Mouse (Mus musculus) embryonic fibroblast, embryonic 13.5 days (primary cell): Measurements from ENCODE around the gene Ahsa2. TPM values are rescaled to one million over a fixed set of nuclear protein-coding genes. Genes with fewer than 3 reads are reported as not detected.
"Not testable (repeated sequence)": the region's sequence is repeated elsewhere in the genome, so short reads cannot be mapped to it uniquely, and the experiment has no call there.

Source experiments
- H3K27ac ChIP-seq: 2 replicates; pipeline ENCODE4 v1.5.1; 2012; ENCODE audit warnings: low read length, control low read depth, inconsistent platforms; ENCODE audit not compliant: insufficient read depth
- H3K4me1 ChIP-seq: 2 replicates; pipeline ENCODE4 v1.6.1; 2011; ENCODE audit warnings: low read length; ENCODE audit not compliant: control insufficient read depth, insufficient read depth
- H3K4me3 ChIP-seq: 2 replicates; pipeline ENCODE4 v1.5.1; 2011; ENCODE audit warnings: mild to moderate bottlenecking, control low read depth, low read length; ENCODE audit not compliant: insufficient read depth
- CTCF ChIP-seq: IDR thresholded peaks from 2 replicates; pipeline ENCODE4 v1.5.1; 2011; ENCODE audit warnings: mild to moderate bottlenecking, control low read depth, low read length, moderate library complexity, borderline replicate concordance; ENCODE audit not compliant: insufficient read depth
- POLR2A ChIP-seq: IDR thresholded peaks from 2 replicates; pipeline ENCODE4 v1.6.1; 2011; ENCODE audit warnings: low read depth, mild to moderate bottlenecking, control low read depth, low read length, moderate library complexity
- polyA plus RNA-seq: library from polyadenylated mRNA; stranded (reverse); fragments of >200 nt; gene quantifications from 2 replicates; pipeline ENCODE4 v1.2.4, GENCODE M21; 2011; ENCODE audit warnings: low read depth; ENCODE audit not compliant: missing spikeins, insufficient read length

Gene Ahsa2
- polyA plus RNA-seq, 1 experiment = 54.2 TPM

DNA sequence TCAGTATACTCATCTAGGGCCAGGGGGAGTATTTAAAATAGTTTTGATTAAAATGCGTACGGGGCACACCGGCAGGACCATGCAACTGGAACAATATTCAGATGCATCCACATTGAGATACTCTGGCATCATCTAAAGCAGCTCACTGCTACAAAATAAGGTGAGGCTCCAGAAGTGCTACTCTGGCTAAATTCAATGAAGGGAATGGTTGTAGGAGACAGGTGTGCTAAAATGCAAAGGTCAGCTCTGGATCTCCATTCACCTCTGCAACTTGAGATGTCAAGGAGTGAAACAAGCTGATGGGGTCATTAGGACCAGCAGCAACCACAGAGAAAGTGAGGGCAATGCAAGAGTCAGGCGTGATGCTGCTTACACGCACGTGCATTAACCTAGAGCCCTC, 2.6 kb downstream of the Ahsa2 start:
- Histone ChIP-seq H3K27ac (no peak overlapping the region), H3K4me3 (no peak overlapping the region), H3K4me1 (peaks cover 7% of the 10 kb centered on the region; the same call in 1 of the 2 replicates)
- TF ChIP-seq CTCF (no peak), POLR2A (no peak)

DNA sequence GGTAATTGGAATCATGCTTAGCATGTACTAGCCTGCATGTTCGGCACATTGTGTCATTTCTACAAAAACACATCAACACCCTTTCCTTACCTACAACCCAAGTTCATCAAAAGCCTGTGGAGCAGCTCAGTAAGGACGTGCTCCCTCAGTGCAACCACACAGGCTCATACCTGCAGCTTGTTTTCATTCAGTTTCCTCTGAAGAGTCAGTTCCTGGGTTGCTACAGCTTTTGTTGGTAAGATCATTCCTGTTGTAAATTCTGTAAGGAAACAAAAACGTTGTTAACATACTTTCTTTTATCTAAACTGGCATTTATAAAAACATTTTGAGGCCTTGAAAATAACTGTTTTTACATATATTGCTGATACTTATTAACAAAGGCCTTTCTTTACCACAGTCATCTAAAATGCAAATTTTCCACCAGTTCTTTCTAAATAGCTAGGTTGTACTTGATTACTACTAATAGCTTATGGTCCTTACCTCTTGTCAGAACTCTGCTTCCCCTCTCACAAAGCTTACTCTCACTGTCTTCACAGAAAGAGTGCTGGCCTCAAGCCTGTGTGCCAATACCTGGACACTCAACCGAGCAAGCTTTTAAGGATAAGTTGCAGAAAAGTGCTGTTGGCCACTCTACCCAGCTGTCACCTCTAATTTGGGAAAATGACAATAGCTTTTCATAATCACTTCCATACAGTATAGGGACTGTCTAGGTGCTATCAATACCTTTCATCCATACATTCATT, 5.6 kb downstream of the Ahsa2 start:
- Histone ChIP-seq H3K4me1 (peaks cover 7% of the 10 kb centered on the region; the same call in 1 of the 2 replicates), H3K4me3 (no peak overlapping the region), H3K27ac (no peak overlapping the region)
- TF ChIP-seq CTCF (no peak), POLR2A (no peak)

GRCm38 (mm10) chr11:23489955-23490354, 7.9 kb downstream of the Ahsa2 start:
- no peak overlapping the region for H3K4me3 ChIP-seq
- H3K27ac ChIP-seq = no peak overlapping the region
- TF ChIP-seq CTCF (no peak), POLR2A (no peak)
- no peaks in the 10 kb centered on the region for H3K4me1 ChIP-seq

GRCm38 (mm10) chr11:23465862-23466261, 32.0 kb downstream of the Ahsa2 start:
- H3K4me1 ChIP-seq, H3K27ac ChIP-seq, H3K4me3 ChIP-seq: not testable (repeated sequence)

Other genes starting within 250 kb of the Ahsa2 start
- gene Xpo1, start 242.0 kb downstream of the Ahsa2 start, polyA plus RNA-seq = 168 and 317 TPM in 2 replicates
- gene Usp34, start 191.1 kb downstream of the Ahsa2 start, polyA plus RNA-seq = 98.3 and 114 TPM in 2 replicates
- gene 1700093K21Rik, start 23.1 kb upstream of the Ahsa2 start, polyA plus RNA-seq = not detected in 2 replicates
- 25.1 and 32.3 TPM in 2 replicates for gene 0610010F05Rik, start 135.6 kb upstream of the Ahsa2 start, polyA plus RNA-seq
- 28.2 and 44.8 TPM in 2 replicates for gene Pus10, start 167.6 kb upstream of the Ahsa2 start, polyA plus RNA-seq
- gene Pex13, start 167.9 kb upstream of the Ahsa2 start, polyA plus RNA-seq = 30.5 and 43.2 TPM in 2 replicates